Mouse (Mus musculus) intestine, postnatal 0 days (tissue): Measurements from ENCODE around the gene Cnst. TPM values are rescaled to one million over a fixed set of nuclear protein-coding genes. Genes with fewer than 3 reads are reported as not detected.
"Not testable (repeated sequence)": the region's sequence is repeated elsewhere in the genome, so short reads cannot be mapped to it uniquely, and the experiment has no call there.

Experiments used
- ATAC-seq: fragments of 200-750 bp; cut with Nextera tagmentation; 2 replicates; pipeline ENCODE4 v1.8.0; 2017; ENCODE audit warnings: mild to moderate bottlenecking, moderate TSS enrichment, moderate library complexity
- H3K27ac ChIP-seq: fragments of 300-500 bp; sonication (generic); 2 replicates; pipeline ENCODE4 v1.5.1; 2014; ENCODE audit warnings: mild to moderate bottlenecking, low read depth, low read length, moderate library complexity
- H3K27me3 ChIP-seq: fragments of 300-500 bp; sonication (generic); replicated peaks from 2 replicates; pipeline ENCODE4 v1.6.1; 2014; ENCODE audit warnings: low read length, mixed read lengths; ENCODE audit not compliant: control insufficient read depth, insufficient read depth
- H3K36me3 ChIP-seq: fragments of 300-500 bp; sonication (generic); 2 replicates; pipeline ENCODE4 v1.6.1; 2014; ENCODE audit warnings: mild to moderate bottlenecking, moderate library complexity; ENCODE audit not compliant: control insufficient read depth, insufficient read depth
- H3K4me1 ChIP-seq: fragments of 300-500 bp; sonication (generic); replicated peaks from 2 replicates; pipeline ENCODE4 v1.6.1; 2014; ENCODE audit warnings: antibody characterized with exemption, low read length, mixed read lengths; ENCODE audit not compliant: control insufficient read depth, insufficient read depth
- H3K4me2 ChIP-seq: fragments of 300-500 bp; sonication (generic); replicated peaks from 2 replicates; pipeline ENCODE4 v1.6.1; 2014; ENCODE audit warnings: low read depth, mild to moderate bottlenecking, moderate library complexity
- H3K4me3 ChIP-seq: fragments of 300-500 bp; sonication (generic); 2 replicates; pipeline ENCODE4 v1.5.1; 2014; ENCODE audit warnings: low read depth, low read length
- H3K9ac ChIP-seq: fragments of 300-500 bp; sonication (generic); 2 replicates; pipeline ENCODE4 v1.6.1; 2014; ENCODE audit warnings: mild to moderate bottlenecking, low read depth, low read length
- H3K9me3 ChIP-seq: fragments of 300-500 bp; sonication (generic); 2 replicates; pipeline ENCODE4 v1.6.1; 2016; ENCODE audit warnings: mixed run types; ENCODE audit not compliant: control insufficient read depth
- CTCF ChIP-seq: sonication (generic); IDR thresholded peaks from 2 replicates; pipeline ENCODE4 v1.5.1; 2016; ENCODE audit warnings: low read depth, mild to moderate bottlenecking, control low read depth, antibody characterized with exemption, moderate library complexity
- WGBS: fragments of 180-500 bp; shearing (Covaris S2); extraction: QIAGEN DNeasy Blood & Tissue Kit; methylation state at CpG from one replicate; pipeline ENCODE4 v1.1.7; 2014; 5-methylcytosine and 5-hydroxymethylcytosine counted together
- polyA plus RNA-seq: library from polyadenylated mRNA; unstranded; fragments of >200 nt; fragmentation: Nextera tagmentation; extraction: Ambion mirVana; gene quantifications from 2 replicates; pipeline ENCODE4 v1.2.1, GENCODE M21; 2015

Cnst gene
- polyA plus RNA-seq: 8.4 and 9.4 TPM in 2 replicates

GRCm38 (mm10) chr1:179545768-179546550 is at the start of gene Cnst, which contains the start of gene Tfb2m:
Gene Cnst, plus strand, starts transcription at chr1:179546370.
Gene Tfb2m, minus strand, starts transcription at chr1:179546267.
- not testable (repeated sequence) for H3K9me3 ChIP-seq, H3K36me3 ChIP-seq, H3K4me1 ChIP-seq, H3K27me3 ChIP-seq
- peak within 1 kb of the TSS; percentile 90 for H3K27ac ChIP-seq
- H3K9ac ChIP-seq: peak within 1 kb of the TSS; percentile 85
- under 1% methylated on average over 69 of the region's 69 CpGs for WGBS
- peak within 1 kb of the TSS; percentile 83 for H3K4me3 ChIP-seq
- peak; percentile 100 for ATAC-seq
- peak within 1 kb of the TSS; percentile 80 for H3K4me2 ChIP-seq

GRCm38 (mm10) chr1:179499257-179499656 is 46.9 kb upstream of the Cnst start:
- H3K27me3 ChIP-seq: no peaks in the 10 kb centered on the region
- no peak overlapping the region for H3K9ac ChIP-seq
- no peak overlapping the region for H3K27ac ChIP-seq
- TF ChIP-seq CTCF: no peak
- no peak overlapping the region for H3K4me3 ChIP-seq
- no peak for ATAC-seq
- no peaks in the 10 kb centered on the region for H3K9me3 ChIP-seq
- WGBS: 61% methylated on average over 3 of the region's 3 CpGs
- no peak overlapping the region for H3K4me2 ChIP-seq
- no peaks in the 10 kb centered on the region for H3K36me3 ChIP-seq
- H3K4me1 ChIP-seq: no peaks in the 10 kb centered on the region

GRCm38 (mm10) chr1:179502565-179502964 is 43.6 kb upstream of the Cnst start:
- 14% methylated on average over 3 of the region's 3 CpGs for WGBS
- Histone ChIP-seq H3K9ac (no peak overlapping the region), H3K4me2 (0 out of 2 replicates have a peak overlapping the region, but pooled peaks have one; percentile 9), H3K36me3 (no peaks in the 10 kb centered on the region), H3K27me3 (no peaks in the 10 kb centered on the region), H3K9me3 (no peaks in the 10 kb centered on the region), H3K4me1 (no peaks in the 10 kb centered on the region), H3K27ac (no peak overlapping the region), H3K4me3 (no peak overlapping the region)
- ATAC-seq: no peak
- TF ChIP-seq CTCF: peak; percentile 81

- no peaks in the 10 kb centered on the region for H3K4me1 ChIP-seq
- H3K27me3 ChIP-seq: no peaks in the 10 kb centered on the region
- no peak for ATAC-seq
- H3K9me3 ChIP-seq: no peaks in the 10 kb centered on the region
- no peaks in the 10 kb centered on the region; the same call in 1 of the 2 replicates for H3K36me3 ChIP-seq
- no peak overlapping the region for H3K9ac ChIP-seq
- no peak overlapping the region for H3K4me2 ChIP-seq
- WGBS: 53% methylated on average over 9 of the region's 9 CpGs
- H3K4me3 ChIP-seq: no peak overlapping the region
- TF ChIP-seq CTCF: peak; percentile 76
- no peak overlapping the region for H3K27ac ChIP-seq
These were observed 39.4 kb upstream of the Cnst start for GRCm38 (mm10) chr1:179506530-179507315.

- H3K9me3 ChIP-seq: no peaks in the 10 kb centered on the region
- no peak overlapping the region for H3K9ac ChIP-seq
- no peaks in the 10 kb centered on the region for H3K4me1 ChIP-seq
- no peak for ATAC-seq
- no peak overlapping the region for H3K4me3 ChIP-seq
- TF ChIP-seq CTCF: no peak
- no peak overlapping the region for H3K4me2 ChIP-seq
- H3K27me3 ChIP-seq: no peaks in the 10 kb centered on the region
- WGBS: 83% methylated on average over 13 of the region's 13 CpGs
- H3K36me3 ChIP-seq: no peaks in the 10 kb centered on the region; the same call in 1 of the 2 replicates
- H3K27ac ChIP-seq: no peak overlapping the region
These were observed 35.4 kb upstream of the Cnst start for GRCm38 (mm10) chr1:179510546-179511340.

GRCm38 (mm10) chr1:179511895-179512294 is 34.3 kb upstream of the Cnst start:
- Histone ChIP-seq H3K9me3 (no peaks in the 10 kb centered on the region), H3K27ac (no peak overlapping the region), H3K9ac (no peak overlapping the region), H3K4me1 (0 out of 2 replicates have a peak, but pooled peaks cover 3% of the 10 kb centered on the region), H3K27me3 (no peaks in the 10 kb centered on the region), H3K4me3 (no peak overlapping the region), H3K36me3 (no peaks in the 10 kb centered on the region; the same call in 1 of the 2 replicates), H3K4me2 (no peak overlapping the region)
- 76% methylated on average over 7 of the region's 7 CpGs for WGBS
- no peak for TF ChIP-seq CTCF
- no peak for ATAC-seq
